Mouse (Mus musculus) left cerebral cortex, adult 2 months (tissue): Measurements from ENCODE around the gene Pan3. TPM values are rescaled to one million over a fixed set of nuclear protein-coding genes. Genes with fewer than 3 reads are reported as not detected.

Experiments used
- DNase-seq, 2 experiments: peaks; one replicate each; pipeline ENCODE4 v3.0.0; 2021 to 2022; ENCODE audit warnings: low spot score in 2 of 2, mixed read lengths in 1 of 2; ENCODE audit errors: extremely low spot score in 1 of 2
- H3K27ac ChIP-seq: fragments of 200-600 bp; 2 replicates; pipeline ENCODE4 v1.8.1; 2022
- H3K4me3 ChIP-seq: fragments of 200-600 bp; 2 replicates; pipeline ENCODE4 v1.8.1; 2022
- CTCF ChIP-seq: fragments of 200-600 bp; IDR thresholded peaks from 2 replicates; pipeline ENCODE4 v1.8.1; 2022; ENCODE audit warnings: antibody characterized with exemption, mild to moderate bottlenecking, moderate library complexity
- intact Hi-C: fragments of 180-260 bp; cut with DNase I; formaldehyde crosslinking; loops from one replicate; pipeline ENCODE4 v1.15.1; 2025
- total RNA-seq, 2 experiments: library from RNA; stranded (reverse); gene quantifications; 2 replicates each; pipeline ENCODE4 v1.2.3; 2021

Gene Pan3
- total RNA-seq, 2 experiments from 2014 or later = 92.7 to 99.7 TPM

- H3K4me3 ChIP-seq = no peak overlapping the region
- no peak for DNase-seq
- no peak overlapping the region for H3K27ac ChIP-seq
- intact Hi-C loops = no loop called here
- TF ChIP-seq CTCF = no peak
These were observed 5.3 kb downstream of the Pan3 start for GRCm38 (mm10) chr5:147435224-147435623.

GRCm38 (mm10) chr5:147435751-147436150 is 5.8 kb downstream of the Pan3 start:
- Histone ChIP-seq H3K4me3 (no peak overlapping the region), H3K27ac (no peak overlapping the region)
- TF ChIP-seq CTCF = no peak
- intact Hi-C loops = no loop called here
- no peak for DNase-seq

- Histone ChIP-seq H3K27ac (no peak overlapping the region), H3K4me3 (no peak overlapping the region)
- intact Hi-C loops = no loop called here
- no peak for DNase-seq
- TF ChIP-seq CTCF = no peak
These were observed 6.5 kb downstream of the Pan3 start for GRCm38 (mm10) chr5:147436491-147436890.

- DNase-seq = no peak
- no peak overlapping the region for H3K4me3 ChIP-seq
- TF ChIP-seq CTCF = no peak
- no peak overlapping the region for H3K27ac ChIP-seq
- intact Hi-C loops = no loop called here
These were observed 11.1 kb downstream of the Pan3 start for GRCm38 (mm10) chr5:147440996-147441507.

GRCm38 (mm10) chr5:147441979-147442378 is 12.0 kb downstream of the Pan3 start:
- intact Hi-C loops = no loop called here
- DNase-seq = no peak
- H3K4me3 ChIP-seq = no peak overlapping the region
- TF ChIP-seq CTCF = no peak
- no peak overlapping the region for H3K27ac ChIP-seq

GRCm38 (mm10) chr5:147442741-147443140 is 12.8 kb downstream of the Pan3 start:
- intact Hi-C loops = no loop called here
- DNase-seq = no peak
- TF ChIP-seq CTCF = no peak
- Histone ChIP-seq H3K4me3 (no peak overlapping the region), H3K27ac (no peak overlapping the region)

GRCm38 (mm10) chr5:147444298-147444697 is 14.3 kb downstream of the Pan3 start:
- intact Hi-C loops = no loop called here
- no peak overlapping the region for H3K4me3 ChIP-seq
- no peak for TF ChIP-seq CTCF
- DNase-seq = no peak
- no peak overlapping the region for H3K27ac ChIP-seq

- Histone ChIP-seq H3K27ac (no peak overlapping the region), H3K4me3 (no peak overlapping the region)
- intact Hi-C loops = loop anchor here (5.0 kb wide), 1 partner anchor 93 kb away; no protein-coding TSS in a partner anchor
- no peak for DNase-seq
- TF ChIP-seq CTCF = no peak
These were observed 14.8 kb downstream of the Pan3 start for GRCm38 (mm10) chr5:147444757-147445156.

- no peak overlapping the region for H3K4me3 ChIP-seq
- no peak overlapping the region for H3K27ac ChIP-seq
- TF ChIP-seq CTCF = no peak
- intact Hi-C loops = loop anchor here (5.0 kb wide), 1 partner anchor 92 kb away; no protein-coding TSS in a partner anchor
- no peak for DNase-seq
These were observed 15.3 kb downstream of the Pan3 start for GRCm38 (mm10) chr5:147445252-147445651.

GRCm38 (mm10) chr5:147448526-147448925 is 18.6 kb downstream of the Pan3 start:
- no peak overlapping the region for H3K27ac ChIP-seq
- no peak for TF ChIP-seq CTCF
- H3K4me3 ChIP-seq = no peak overlapping the region
- intact Hi-C loops = loop anchor here (5.0 kb wide), 1 partner anchor 89 kb away; no protein-coding TSS in a partner anchor
- DNase-seq = no peak

- intact Hi-C loops = loop anchor here (5.0 kb wide), 1 partner anchor 88 kb away; no protein-coding TSS in a partner anchor
- Histone ChIP-seq H3K27ac (no peak overlapping the region), H3K4me3 (no peak overlapping the region)
- TF ChIP-seq CTCF = no peak
- no peak for DNase-seq
These were observed 19.0 kb downstream of the Pan3 start for GRCm38 (mm10) chr5:147448933-147449332.

- no peak for TF ChIP-seq CTCF
- no peak overlapping the region for H3K27ac ChIP-seq
- intact Hi-C loops = no loop called here
- H3K4me3 ChIP-seq = no peak overlapping the region
- no peak for DNase-seq
These were observed 26.5 kb downstream of the Pan3 start for GRCm38 (mm10) chr5:147456491-147456890.

GRCm38 (mm10) chr5:147459821-147460567 is 30.0 kb downstream of the Pan3 start:
- intact Hi-C loops = no loop called here
- no peak for TF ChIP-seq CTCF
- no peak overlapping the region for H3K4me3 ChIP-seq
- no peak overlapping the region for H3K27ac ChIP-seq
- no peak for DNase-seq
